Mouse (Mus musculus) hindbrain, embryonic 14.5 days (tissue): ENCODE data around the gene Rnft2. TPM values are rescaled to one million over a fixed set of nuclear protein-coding genes. Genes with fewer than 3 reads are reported as not detected.

Experiments used
- ATAC-seq: fragments of 200-750 bp; cut with Nextera tagmentation; 2 replicates; pipeline ENCODE4 v1.8.0; 2017; ENCODE audit warnings: moderate number of reproducible peaks, mild to moderate bottlenecking, moderate TSS enrichment, moderate library complexity; ENCODE audit not compliant: low FRiP score
- DNase-seq: peaks from one replicate; pipeline ENCODE4 v3.0.0-alpha.2; 2015; ENCODE audit warnings: low spot score
- H3K27ac ChIP-seq: fragments of 300-500 bp; sonication (generic); 2 replicates; pipeline ENCODE4 v1.5.1; 2014; ENCODE audit warnings: mild to moderate bottlenecking, moderate library complexity
- H3K27me3 ChIP-seq: fragments of 300-500 bp; sonication (generic); 2 replicates; pipeline ENCODE4 v1.6.1; 2014; ENCODE audit warnings: mild to moderate bottlenecking, low read length, mixed read lengths; ENCODE audit not compliant: control insufficient read depth, insufficient read depth
- H3K36me3 ChIP-seq: fragments of 300-500 bp; sonication (generic); replicated peaks from 2 replicates; pipeline ENCODE4 v1.6.1; 2014; ENCODE audit not compliant: control insufficient read depth, insufficient read depth
- H3K4me1 ChIP-seq: fragments of 300-500 bp; sonication (generic); replicated peaks from 2 replicates; pipeline ENCODE4 v1.6.1; 2014; ENCODE audit warnings: antibody characterized with exemption, low read length, mixed read lengths; ENCODE audit not compliant: control insufficient read depth, insufficient read depth
- H3K4me2 ChIP-seq: fragments of 300-500 bp; sonication (generic); replicated peaks from 2 replicates; pipeline ENCODE4 v1.6.1; 2014; ENCODE audit warnings: mild to moderate bottlenecking, moderate library complexity
- H3K4me3 ChIP-seq: fragments of 300-500 bp; sonication (generic); replicated peaks from 2 replicates; pipeline ENCODE4 v1.5.1; 2014; ENCODE audit warnings: mild to moderate bottlenecking, low read length
- H3K9ac ChIP-seq: fragments of 300-500 bp; sonication (generic); 2 replicates; pipeline ENCODE4 v1.6.1; 2014
- H3K9me3 ChIP-seq: fragments of 300-500 bp; sonication (generic); 2 replicates; pipeline ENCODE4 v1.6.1; 2016; ENCODE audit warnings: low read length; ENCODE audit not compliant: control insufficient read depth
- WGBS: fragments of 180-500 bp; shearing (Covaris S2); extraction: QIAGEN DNeasy Blood & Tissue Kit; methylation state at CpG from one replicate; pipeline ENCODE4 v1.1.7; 2014; 5-methylcytosine and 5-hydroxymethylcytosine counted together
- polyA plus RNA-seq: library from polyadenylated mRNA; unstranded; fragments of >200 nt; fragmentation: Nextera tagmentation; extraction: Ambion mirVana; gene quantifications from 2 replicates; pipeline ENCODE4 v1.2.1, GENCODE M21; 2014

Rnft2 gene
- polyA plus RNA-seq, 1 experiment from 2014 or later: 13.0 TPM

DNA sequence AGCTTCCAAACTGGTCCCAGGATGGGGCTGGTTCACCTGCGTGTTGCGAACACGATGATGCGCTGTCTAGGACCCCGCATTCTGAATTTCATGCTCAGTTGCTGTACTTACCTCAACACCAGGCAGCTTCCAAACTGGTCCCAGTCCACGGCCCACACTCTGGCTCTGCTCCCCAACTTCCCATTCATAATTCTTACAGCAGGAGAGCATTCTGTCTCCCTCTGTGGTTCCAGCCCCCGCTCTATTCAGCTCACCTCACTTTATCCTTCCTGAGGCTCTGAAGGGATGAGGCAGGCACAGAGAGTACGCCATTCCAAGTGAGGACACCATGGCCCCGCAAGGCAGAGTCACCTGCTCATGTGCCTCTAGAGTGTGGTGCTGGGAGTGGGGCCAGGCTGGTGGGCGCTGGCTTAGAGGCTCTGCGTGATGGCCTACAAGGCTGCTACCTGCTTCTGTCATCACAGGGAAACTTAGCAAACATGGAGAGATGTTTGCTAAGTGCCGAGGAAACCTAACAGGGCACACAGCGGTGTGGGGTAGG lies 14.8 kb downstream of the Rnft2 start:
- Histone ChIP-seq H3K4me2 (no peak overlapping the region), H3K36me3 (peaks cover 91% of the 10 kb centered on the region), H3K9ac (no peak overlapping the region), H3K9me3 (no peaks in the 10 kb centered on the region), H3K4me1 (no peaks in the 10 kb centered on the region), H3K4me3 (no peak overlapping the region), H3K27me3 (no peaks in the 10 kb centered on the region), H3K27ac (no peak overlapping the region)
- DNase-seq: no peak
- ATAC-seq: no peak
- WGBS: 93% methylated on average over 13 of the region's 13 CpGs

DNA sequence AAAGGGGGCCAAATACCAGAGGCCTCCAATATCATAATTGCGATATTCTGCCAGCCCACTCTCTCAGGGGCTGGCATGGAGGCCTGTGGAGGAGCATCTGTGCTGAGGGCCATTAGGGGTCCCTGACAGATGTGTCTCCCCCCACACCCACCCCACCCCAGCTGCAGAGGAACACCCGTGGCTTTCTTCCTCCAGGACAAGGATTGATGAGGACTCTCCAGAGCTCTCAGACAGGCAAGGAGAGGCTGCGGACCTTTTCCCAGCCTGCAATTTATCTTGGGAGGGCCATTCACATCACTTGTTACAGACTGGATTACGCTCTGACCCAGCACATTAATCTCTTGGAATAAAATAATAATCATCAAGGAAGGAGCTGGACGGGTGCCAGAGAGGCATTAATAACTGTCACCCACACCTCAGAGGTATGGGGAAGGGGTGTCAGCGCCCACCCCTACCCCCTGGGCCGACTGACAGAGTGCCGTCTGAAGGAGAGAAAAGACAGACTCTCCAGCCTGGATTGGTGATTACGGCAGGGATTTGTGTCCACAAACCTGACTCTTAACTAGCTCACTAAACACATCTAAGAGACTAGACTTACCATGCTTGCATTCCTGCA lies 21.7 kb downstream of the Rnft2 start:
- Histone ChIP-seq H3K4me3 (no peak overlapping the region), H3K4me2 (no peak overlapping the region), H3K27ac (peak overlapping the region; percentile 66), H3K9ac (0 out of 2 replicates have a peak overlapping the region, but pooled peaks have one; percentile 3), H3K4me1 (peaks cover 13% of the 10 kb centered on the region; the same call in 1 of the 2 replicates), H3K27me3 (no peaks in the 10 kb centered on the region), H3K9me3 (no peaks in the 10 kb centered on the region), H3K36me3 (peaks cover 50% of the 10 kb centered on the region)
- ATAC-seq (peak; percentile 59; the same call in 1 of the 2 replicates), DNase-seq (peak; percentile 35)
- 41% methylated on average over 9 of the region's 9 CpGs for WGBS

DNA sequence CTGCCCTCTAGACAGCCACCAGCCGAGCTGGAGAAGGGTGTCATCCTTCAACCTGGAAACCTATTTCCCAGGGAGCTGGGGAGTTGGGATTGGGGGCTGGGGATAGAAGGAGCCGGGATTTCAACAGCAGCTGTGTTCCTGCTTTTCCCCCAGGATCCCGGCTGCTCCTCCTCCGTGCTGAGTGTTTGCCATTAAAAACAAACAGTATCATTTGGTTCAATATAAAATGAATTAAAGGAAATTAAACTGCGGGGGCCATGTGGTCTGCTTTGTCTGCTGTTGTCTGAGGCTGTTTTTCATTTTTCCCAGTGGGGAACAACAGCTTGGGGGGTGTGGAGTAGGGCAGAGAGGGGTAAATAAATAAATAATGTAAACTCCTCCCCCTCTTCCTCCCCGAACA lies 27.5 kb downstream of the Rnft2 start:
- no peak overlapping the region for H3K9ac ChIP-seq
- peaks cover 24% of the 10 kb centered on the region for H3K36me3 ChIP-seq
- no peaks in the 10 kb centered on the region for H3K27me3 ChIP-seq
- no peak overlapping the region for H3K4me2 ChIP-seq
- no peak for ATAC-seq
- 47% methylated on average over 6 of the region's 6 CpGs for WGBS
- 0 out of 2 replicates have a peak overlapping the region, but pooled peaks have one; percentile 39 for H3K27ac ChIP-seq
- peaks cover 21% of the 10 kb centered on the region for H3K4me1 ChIP-seq
- no peaks in the 10 kb centered on the region for H3K9me3 ChIP-seq
- no peak overlapping the region for H3K4me3 ChIP-seq
- no peak for DNase-seq

DNA sequence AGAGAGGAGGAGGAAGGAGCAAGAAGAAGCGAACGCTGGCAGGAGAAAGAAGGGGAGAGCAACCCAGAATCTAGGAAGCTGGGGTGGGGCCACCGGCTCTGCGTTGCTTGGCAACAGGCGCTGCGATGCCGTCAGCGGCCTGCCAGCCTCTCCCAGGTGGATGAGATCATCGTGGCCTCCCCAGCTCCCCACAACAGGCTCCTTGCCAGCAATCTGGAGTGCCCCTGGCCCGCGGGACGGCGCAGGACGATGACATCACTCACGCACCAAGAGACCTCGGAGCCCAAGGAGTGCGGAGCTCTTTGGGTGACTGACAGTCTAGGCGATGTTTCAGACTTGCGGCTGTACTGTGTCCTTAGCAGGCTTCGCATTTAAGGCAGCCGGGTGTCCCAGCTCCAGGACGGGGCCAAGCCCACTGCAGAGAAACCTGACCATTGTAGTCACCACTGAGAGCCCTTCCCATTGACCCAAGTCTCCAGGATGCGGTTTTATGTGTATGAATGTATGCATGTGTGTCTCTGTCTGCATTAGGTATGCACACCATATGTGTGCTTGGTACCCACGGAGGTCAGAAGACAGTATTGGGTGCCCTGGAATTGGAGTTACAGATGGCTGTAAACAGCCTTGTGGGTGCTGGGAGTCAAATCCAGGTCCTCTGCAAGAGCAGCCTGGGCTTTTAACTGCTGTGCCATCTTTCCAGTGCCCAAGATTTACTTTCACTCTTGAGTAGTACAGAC lies 30.3 kb downstream of the Rnft2 start:
- ATAC-seq (peak; percentile 81), DNase-seq (peak; percentile 77)
- peaks cover 19% of the 10 kb centered on the region for H3K4me1 ChIP-seq
- peak overlapping the region; percentile 57 for H3K9ac ChIP-seq
- H3K4me3 ChIP-seq: peak overlapping the region; percentile 19
- WGBS: 4% methylated on average over 24 of the region's 24 CpGs
- peak overlapping the region; percentile 38 for H3K27ac ChIP-seq
- peak overlapping the region; percentile 58 for H3K4me2 ChIP-seq
- no peaks in the 10 kb centered on the region for H3K9me3 ChIP-seq
- peaks cover 7% of the 10 kb centered on the region; the same call in 1 of the 2 replicates for H3K36me3 ChIP-seq
- H3K27me3 ChIP-seq: no peaks in the 10 kb centered on the region

DNA sequence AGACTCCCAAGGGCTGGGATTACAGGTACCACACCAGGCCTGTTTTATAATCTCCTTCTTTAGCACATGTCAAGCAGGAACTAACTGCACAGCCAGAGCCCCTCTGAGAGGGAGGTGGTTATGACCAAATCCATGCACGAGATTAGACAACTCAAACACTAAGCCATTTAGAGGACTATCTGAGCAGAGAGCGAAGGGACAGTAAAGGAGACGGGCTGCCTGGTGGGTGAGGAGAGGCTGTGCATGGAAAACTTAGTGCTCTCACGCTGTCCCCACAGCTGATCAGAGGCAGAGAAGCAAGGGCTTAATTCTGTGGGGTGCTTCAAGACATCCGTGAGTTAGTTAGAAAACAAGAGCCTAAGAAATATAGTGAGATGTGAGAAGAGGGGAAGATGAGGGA lies 30.9 kb downstream of the Rnft2 start:
- peaks cover 7% of the 10 kb centered on the region; the same call in 1 of the 2 replicates for H3K36me3 ChIP-seq
- H3K27me3 ChIP-seq: no peaks in the 10 kb centered on the region
- H3K27ac ChIP-seq: peak overlapping the region; percentile 38; the same call in 1 of the 2 replicates
- ATAC-seq: peak; percentile 47; the same call in 1 of the 2 replicates
- no peak for DNase-seq
- WGBS: 20% methylated on average over 5 of the region's 5 CpGs
- peaks cover 19% of the 10 kb centered on the region for H3K4me1 ChIP-seq
- H3K4me2 ChIP-seq: peak overlapping the region; percentile 58
- peak overlapping the region; percentile 19; the same call in 1 of the 2 replicates for H3K4me3 ChIP-seq
- peak overlapping the region; percentile 57; the same call in 1 of the 2 replicates for H3K9ac ChIP-seq
- H3K9me3 ChIP-seq: no peaks in the 10 kb centered on the region

DNA sequence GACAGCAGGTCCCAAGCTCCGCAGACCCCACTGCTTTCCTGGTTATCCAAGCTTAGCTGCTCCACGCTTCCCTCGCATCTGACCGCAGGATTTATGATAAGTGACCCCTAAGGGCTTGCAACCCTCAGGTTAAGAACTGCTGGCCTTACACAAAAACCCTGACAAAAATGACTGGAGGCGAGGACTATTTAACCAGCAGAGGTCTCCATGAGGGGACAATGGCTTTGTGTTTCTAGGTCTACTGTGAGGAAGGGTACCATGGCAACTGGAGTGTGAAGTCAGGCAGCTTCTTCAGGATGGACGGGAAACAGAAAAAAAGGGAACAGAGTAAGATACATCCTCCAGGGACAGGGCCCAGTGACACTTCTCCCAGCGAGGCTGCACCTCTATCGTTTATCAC lies 39.1 kb downstream of the Rnft2 start:
- 28% methylated on average over 8 of the region's 8 CpGs for WGBS

DNA sequence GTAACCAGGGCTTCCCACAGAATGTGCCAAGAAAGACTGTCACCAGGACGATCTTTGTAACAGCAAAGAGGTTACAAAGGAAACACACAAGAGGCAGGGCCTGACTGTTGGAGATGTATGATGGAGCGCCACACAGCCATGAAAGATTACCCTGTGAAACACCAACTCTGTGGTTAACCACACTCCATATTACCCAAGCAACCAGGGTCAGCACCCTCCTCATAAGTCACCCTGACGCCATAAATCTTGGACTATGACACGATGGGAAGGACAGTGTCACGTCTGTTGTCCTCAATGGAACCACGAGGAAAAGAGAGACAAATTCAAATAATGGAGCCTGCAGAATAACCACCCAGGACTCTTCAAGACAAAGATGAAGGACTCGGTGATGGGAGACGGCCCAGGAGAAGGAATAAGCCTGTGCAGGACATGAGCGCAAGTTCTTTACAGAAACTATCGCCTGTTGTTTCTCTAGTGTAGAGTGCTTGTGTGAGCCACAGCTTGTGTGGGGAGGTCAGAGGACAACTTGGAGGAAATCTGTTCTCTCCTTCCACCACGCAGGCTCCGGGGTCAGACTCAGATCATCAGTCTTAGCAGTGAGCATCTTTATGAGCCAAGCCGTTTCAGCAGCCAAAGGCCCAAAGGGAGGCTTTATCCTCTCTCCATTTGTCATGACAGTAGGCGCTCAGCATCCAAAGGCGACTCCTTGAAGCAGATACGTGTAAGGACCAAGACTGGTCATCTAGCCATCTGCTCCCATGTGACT lies 40.1 kb downstream of the Rnft2 start:
- no peak overlapping the region for H3K4me3 ChIP-seq
- no peak overlapping the region for H3K27ac ChIP-seq
- ATAC-seq (no peak), DNase-seq (no peak)
- no peaks in the 10 kb centered on the region for H3K4me1 ChIP-seq
- H3K4me2 ChIP-seq: no peak overlapping the region
- no peak overlapping the region for H3K9ac ChIP-seq
- H3K27me3 ChIP-seq: no peaks in the 10 kb centered on the region
- WGBS: 66% methylated on average over 16 of the region's 16 CpGs
- H3K36me3 ChIP-seq: peaks cover 31% of the 10 kb centered on the region
- no peaks in the 10 kb centered on the region for H3K9me3 ChIP-seq

More for the DNA sequence above, 39.1 kb downstream of the Rnft2 start:
- Histone ChIP-seq H3K27ac (no peak overlapping the region), H3K4me2 (no peak overlapping the region), H3K4me1 (no peaks in the 10 kb centered on the region), H3K27me3 (no peaks in the 10 kb centered on the region), H3K36me3 (peaks cover 21% of the 10 kb centered on the region), H3K9ac (no peak overlapping the region), H3K4me3 (no peak overlapping the region), H3K9me3 (no peaks in the 10 kb centered on the region)
- DNase-seq: no peak
- ATAC-seq: no peak

DNA sequence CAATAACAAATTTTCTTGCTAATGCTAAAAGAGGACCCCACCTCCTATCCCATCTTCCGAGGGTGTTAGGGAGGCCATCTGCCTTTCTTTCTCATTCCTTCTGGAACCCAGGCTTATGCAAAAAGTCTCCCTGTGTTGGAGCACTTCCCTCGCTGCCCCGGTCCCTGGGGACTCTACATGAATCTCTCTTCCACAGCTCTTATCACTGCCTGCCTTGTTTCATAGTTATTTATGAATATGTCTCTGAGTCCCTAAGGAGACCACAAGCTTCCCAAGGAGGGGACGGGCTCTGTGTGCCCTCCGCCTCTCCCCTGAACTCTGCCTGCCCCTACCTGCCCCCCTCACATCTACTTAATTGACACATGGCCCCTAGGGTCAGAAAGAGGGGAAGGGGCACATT lies 45.2 kb downstream of the Rnft2 start:
- 59% methylated on average over 5 of the region's 5 CpGs for WGBS
- no peak for DNase-seq
- H3K4me1 ChIP-seq: no peaks in the 10 kb centered on the region

DNA sequence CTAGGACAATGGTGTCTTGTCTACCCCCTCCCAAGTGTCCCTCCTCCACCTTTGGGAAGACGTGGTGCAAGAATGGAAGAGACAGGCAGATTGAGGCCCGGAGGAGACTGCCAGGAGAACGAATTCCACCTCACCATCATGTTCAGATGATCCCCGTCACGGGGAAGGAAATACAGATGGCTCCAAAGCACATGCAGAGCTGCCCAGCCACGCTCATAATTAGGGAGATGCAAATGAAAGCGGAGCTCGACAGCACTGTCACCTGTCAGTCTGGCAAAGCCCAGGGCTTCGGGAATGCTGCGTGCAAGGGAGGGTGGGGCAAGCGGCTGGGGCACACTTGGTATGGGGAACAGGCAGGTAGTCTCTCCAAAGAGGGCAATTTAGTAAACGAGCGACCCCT lies 47.5 kb downstream of the Rnft2 start:
- no peak overlapping the region for H3K27ac ChIP-seq

More for the DNA sequence above, 45.2 kb downstream of the Rnft2 start:
- Histone ChIP-seq H3K9me3 (no peaks in the 10 kb centered on the region), H3K9ac (no peak overlapping the region), H3K27me3 (no peaks in the 10 kb centered on the region), H3K36me3 (peaks cover 34% of the 10 kb centered on the region), H3K4me2 (no peak overlapping the region), H3K27ac (no peak overlapping the region), H3K4me3 (no peak overlapping the region)
- no peak for ATAC-seq

More for the DNA sequence above, 47.5 kb downstream of the Rnft2 start:
- H3K27me3 ChIP-seq: no peaks in the 10 kb centered on the region
- H3K9me3 ChIP-seq: no peaks in the 10 kb centered on the region
- peaks cover 3% of the 10 kb centered on the region; the same call in 1 of the 2 replicates for H3K4me1 ChIP-seq
- DNase-seq (no peak), ATAC-seq (no peak)
- H3K4me3 ChIP-seq: no peak overlapping the region
- no peak overlapping the region for H3K4me2 ChIP-seq
- WGBS: 71% methylated on average over 13 of the region's 13 CpGs
- H3K9ac ChIP-seq: no peak overlapping the region
- H3K36me3 ChIP-seq: peaks cover 34% of the 10 kb centered on the region
